Mouse (Mus musculus) embryonic facial prominence, embryonic 10.5 days (tissue): Measurements from ENCODE around the gene Thbs3. TPM values are rescaled to one million over a fixed set of nuclear protein-coding genes. Genes with fewer than 3 reads are reported as not detected.
"Not testable (repeated sequence)": the region's sequence is repeated elsewhere in the genome, so short reads cannot be mapped to it uniquely, and the experiment has no call there.

ENCODE experiments used
- DNase-seq: peaks from one replicate; pipeline ENCODE4 v3.0.0-alpha.2; 2017; ENCODE audit warnings: low spot score
- H3K27ac ChIP-seq: fragments of 300-500 bp; sonication (generic); replicated peaks from 2 replicates; pipeline ENCODE4 v1.5.1; 2016; ENCODE audit warnings: mild to moderate bottlenecking
- H3K27me3 ChIP-seq: fragments of 300-500 bp; sonication (generic); replicated peaks from 2 replicates; pipeline ENCODE4 v1.6.1; 2016; ENCODE audit warnings: low read depth, mild to moderate bottlenecking; ENCODE audit not compliant: poor library complexity, severe bottlenecking
- H3K36me3 ChIP-seq: fragments of 300-500 bp; sonication (generic); replicated peaks from 2 replicates; pipeline ENCODE4 v1.6.1; 2016; ENCODE audit warnings: mild to moderate bottlenecking, moderate library complexity
- H3K4me1 ChIP-seq: fragments of 300-500 bp; sonication (generic); 2 replicates; pipeline ENCODE4 v1.6.1; 2016
- H3K4me3 ChIP-seq: fragments of 300-500 bp; sonication (generic); 2 replicates; pipeline ENCODE4 v1.5.1; 2016; ENCODE audit warnings: mild to moderate bottlenecking, moderate library complexity
- H3K9me3 ChIP-seq: fragments of 300-500 bp; sonication (generic); 2 replicates; pipeline ENCODE4 v1.6.1; 2016; ENCODE audit warnings: mild to moderate bottlenecking
- WGBS: fragments of 180-500 bp; shearing (Covaris S2); methylation state at CpG from one replicate; pipeline ENCODE4 v1.1.7; 2016; 5-methylcytosine and 5-hydroxymethylcytosine counted together
- polyA plus RNA-seq: library from polyadenylated mRNA; unstranded; fragments of >200 nt; fragmentation: Nextera tagmentation; extraction: Ambion mirVana; gene quantifications from 2 replicates; pipeline ENCODE4 v1.2.1, GENCODE M21; 2016

Gene Thbs3
- polyA plus RNA-seq, 1 experiment from 2014 or later = 42.0 TPM

GRCm38 (mm10) chr3:89203142-89203514 is 11.9 kb upstream of the Thbs3 start:
- no peaks in the 10 kb centered on the region for H3K9me3 ChIP-seq
- no peaks in the 10 kb centered on the region for H3K27me3 ChIP-seq
- H3K4me1 ChIP-seq = peaks cover 6% of the 10 kb centered on the region
- peak overlapping the region; percentile 31; the same call in 1 of the 2 replicates for H3K27ac ChIP-seq
- peaks cover 40% of the 10 kb centered on the region for H3K36me3 ChIP-seq
- DNase-seq = no peak
- peak overlapping the region; percentile 59 for H3K4me3 ChIP-seq
- 40% methylated on average over 5 of the region's 5 CpGs for WGBS

DNA sequence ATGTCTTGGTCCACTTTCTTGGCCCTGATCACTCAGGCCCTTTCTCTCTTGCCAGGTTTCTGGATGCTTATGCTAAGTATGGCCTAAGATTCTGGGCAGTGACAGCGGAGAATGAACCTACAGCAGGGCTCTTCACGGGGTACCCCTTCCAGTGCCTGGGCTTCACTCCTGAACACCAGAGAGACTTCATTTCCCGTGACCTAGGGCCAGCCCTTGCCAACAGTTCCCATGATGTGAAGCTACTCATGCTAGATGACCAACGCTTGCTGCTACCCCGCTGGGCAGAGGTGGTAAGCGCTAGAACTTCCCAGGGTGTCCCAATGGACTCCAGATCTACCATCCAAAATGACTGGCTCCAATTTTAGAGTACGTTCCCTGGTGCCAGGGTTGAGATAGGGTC is 8.9 kb upstream of the Thbs3 start:
- H3K9me3 ChIP-seq = no peaks in the 10 kb centered on the region
- DNase-seq = no peak
- peaks cover 6% of the 10 kb centered on the region for H3K4me1 ChIP-seq
- no peak overlapping the region for H3K27ac ChIP-seq
- WGBS = 94% methylated on average over 7 of the region's 7 CpGs
- H3K27me3 ChIP-seq = no peaks in the 10 kb centered on the region
- H3K36me3 ChIP-seq = peaks cover 69% of the 10 kb centered on the region
- no peak overlapping the region for H3K4me3 ChIP-seq

DNA sequence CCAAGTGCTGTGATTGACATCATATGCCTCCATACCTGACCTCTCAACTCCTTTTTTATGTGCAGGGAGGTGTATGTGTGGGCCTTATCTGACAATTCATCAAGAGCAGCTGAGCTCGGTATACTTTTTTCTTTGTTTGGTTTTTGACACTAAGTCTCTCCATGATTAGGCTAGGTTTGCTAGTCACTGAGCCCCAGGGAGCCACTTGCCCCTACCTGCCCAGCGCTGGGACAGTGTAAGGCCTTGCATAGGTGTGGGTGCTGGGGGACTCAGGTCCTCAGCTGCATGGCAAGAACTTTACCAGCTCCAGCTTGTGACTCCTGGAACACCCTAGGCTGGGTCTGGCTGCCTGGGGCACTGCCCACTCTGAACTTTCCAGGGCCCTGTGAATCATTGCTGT is 8.3 kb upstream of the Thbs3 start:
- peaks cover 6% of the 10 kb centered on the region for H3K4me1 ChIP-seq
- WGBS = 86% methylated on average over 2 of the region's 2 CpGs
- H3K27ac ChIP-seq = no peak overlapping the region
- no peak for DNase-seq
- no peaks in the 10 kb centered on the region for H3K27me3 ChIP-seq
- H3K36me3 ChIP-seq = peaks cover 75% of the 10 kb centered on the region
- no peak overlapping the region for H3K4me3 ChIP-seq
- no peaks in the 10 kb centered on the region for H3K9me3 ChIP-seq

DNA sequence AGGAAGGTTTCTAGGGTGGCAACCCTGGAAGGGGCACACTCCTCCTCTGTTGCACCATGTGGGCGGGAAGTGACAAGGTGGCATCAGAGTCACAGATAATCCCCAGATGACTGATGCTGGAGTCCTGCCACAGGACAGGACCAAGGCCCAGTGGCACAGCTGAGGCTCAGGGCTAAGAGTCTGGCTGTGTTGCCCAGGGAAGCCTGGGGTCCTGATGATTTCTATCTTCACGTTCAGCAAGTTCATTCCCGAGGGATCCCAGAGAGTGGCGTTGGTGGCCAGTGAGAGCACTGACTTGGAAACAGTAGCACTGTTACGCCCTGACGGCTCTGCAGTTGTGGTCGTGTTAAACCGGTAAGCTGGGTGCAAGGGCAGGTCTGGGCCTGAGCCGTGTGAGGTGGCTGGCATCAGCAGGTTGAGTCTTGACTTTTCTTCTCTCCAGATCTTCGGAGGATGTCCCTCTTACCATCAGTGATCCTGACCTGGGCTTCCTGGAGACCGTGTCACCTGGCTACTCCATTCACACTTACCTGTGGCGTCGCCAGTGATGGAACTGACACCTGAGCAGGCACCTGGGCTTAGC is 6.8 kb upstream of the Thbs3 start:
- H3K36me3 ChIP-seq = peaks cover 75% of the 10 kb centered on the region
- no peak for DNase-seq
- WGBS = 93% methylated on average over 13 of the region's 13 CpGs

DNA sequence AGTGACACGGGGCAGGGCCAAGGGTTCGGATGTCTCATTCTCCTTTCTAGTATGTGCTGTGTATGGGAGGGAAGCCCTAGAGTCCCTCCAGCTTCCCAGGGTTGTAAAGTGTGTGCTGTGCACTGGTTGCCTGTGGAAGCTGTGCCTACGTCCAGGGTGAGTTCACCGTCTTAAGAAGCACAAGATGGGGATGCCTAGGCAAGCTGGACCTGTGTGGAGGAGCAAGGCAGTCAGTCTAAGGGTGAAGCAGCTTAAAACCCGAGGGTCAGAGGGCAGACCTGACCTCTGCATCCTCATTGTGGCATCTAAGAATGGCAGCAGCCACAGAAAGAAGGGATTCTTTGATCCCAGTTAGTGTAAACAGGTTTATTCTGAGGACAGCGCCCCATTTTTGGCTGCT is 6.2 kb upstream of the Thbs3 start:
- H3K9me3 ChIP-seq = no peaks in the 10 kb centered on the region
- no peak overlapping the region for H3K27ac ChIP-seq
- no peaks in the 10 kb centered on the region for H3K27me3 ChIP-seq
- peaks cover 9% of the 10 kb centered on the region for H3K4me1 ChIP-seq
- H3K4me3 ChIP-seq = no peak overlapping the region
- no peak for DNase-seq
- peaks cover 75% of the 10 kb centered on the region for H3K36me3 ChIP-seq
- 90% methylated on average over 6 of the region's 6 CpGs for WGBS

More for the DNA sequence above, 6.8 kb upstream of the Thbs3 start:
- Histone ChIP-seq H3K4me1 (peaks cover 12% of the 10 kb centered on the region), H3K9me3 (no peaks in the 10 kb centered on the region), H3K27ac (no peak overlapping the region), H3K4me3 (no peak overlapping the region), H3K27me3 (no peaks in the 10 kb centered on the region)

GRCm38 (mm10) chr3:89209731-89210130 is 5.2 kb upstream of the Thbs3 start:
- DNase-seq = no peak
- Histone ChIP-seq H3K27me3 (no peaks in the 10 kb centered on the region), H3K4me3 (no peak overlapping the region), H3K4me1 (peaks cover 19% of the 10 kb centered on the region), H3K27ac (no peak overlapping the region), H3K9me3 (no peaks in the 10 kb centered on the region), H3K36me3 (peaks cover 69% of the 10 kb centered on the region)
- WGBS = 90% methylated on average over 7 of the region's 7 CpGs

DNA sequence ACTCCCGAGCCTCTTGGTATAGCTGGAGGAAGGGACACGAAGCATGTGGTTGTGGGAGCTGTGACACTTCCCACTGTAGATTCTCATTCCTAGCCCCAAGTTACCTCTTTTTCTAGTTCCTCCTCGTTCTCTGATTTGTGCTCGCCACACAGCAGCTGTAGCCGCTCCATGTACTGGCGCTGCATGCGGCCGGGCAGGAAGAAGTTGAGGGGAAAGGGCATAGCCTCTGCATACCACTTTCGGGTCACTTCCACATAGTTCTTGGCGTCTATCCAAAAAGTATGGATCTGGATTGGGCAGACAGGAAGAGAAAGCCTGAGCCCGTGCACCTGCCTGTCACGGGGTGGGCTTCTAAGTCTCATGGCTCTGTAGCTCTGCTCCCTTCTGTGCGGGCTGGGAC is 4.8 kb upstream of the Thbs3 start:
- H3K36me3 ChIP-seq = peaks cover 64% of the 10 kb centered on the region
- WGBS = 89% methylated on average over 13 of the region's 13 CpGs
- no peaks in the 10 kb centered on the region for H3K27me3 ChIP-seq
- H3K4me3 ChIP-seq = no peak overlapping the region
- DNase-seq = no peak
- peaks cover 23% of the 10 kb centered on the region for H3K4me1 ChIP-seq
- no peak overlapping the region for H3K27ac ChIP-seq
- no peaks in the 10 kb centered on the region for H3K9me3 ChIP-seq

DNA sequence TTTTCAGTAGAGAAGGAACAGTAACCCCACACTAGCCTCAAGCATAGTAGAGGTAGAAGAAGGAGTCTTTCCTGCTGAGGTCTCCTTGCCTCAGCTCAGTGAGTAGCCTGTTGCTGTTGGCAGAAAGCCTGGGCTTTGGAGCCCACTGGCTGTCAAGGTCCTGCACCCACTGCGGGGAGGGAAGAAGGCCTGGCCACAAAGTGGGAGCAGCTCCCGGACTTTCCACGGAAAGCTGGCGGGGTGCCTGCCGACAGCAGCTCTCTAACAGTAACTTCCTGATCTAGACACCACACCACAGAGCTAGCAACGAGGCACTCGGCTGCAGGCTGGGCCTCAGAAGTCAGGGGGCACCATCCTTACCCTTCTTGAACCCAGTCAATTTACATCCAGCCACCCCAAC is 4.2 kb upstream of the Thbs3 start:
- no peak for DNase-seq
- Histone ChIP-seq H3K27me3 (no peaks in the 10 kb centered on the region), H3K4me1 (peaks cover 29% of the 10 kb centered on the region), H3K4me3 (no peak overlapping the region), H3K9me3 (no peaks in the 10 kb centered on the region), H3K36me3 (peaks cover 59% of the 10 kb centered on the region), H3K27ac (no peak overlapping the region)
- WGBS = 86% methylated on average over 7 of the region's 7 CpGs

- H3K27ac ChIP-seq = peak overlapping the region; percentile 92
- peak overlapping the region; percentile 73 for H3K4me3 ChIP-seq
- H3K36me3 ChIP-seq = peaks cover 43% of the 10 kb centered on the region
- no peaks in the 10 kb centered on the region for H3K9me3 ChIP-seq
- H3K4me1 ChIP-seq = peaks cover 40% of the 10 kb centered on the region
- DNase-seq = peak; percentile 97
- WGBS = under 1% methylated on average over 69 of the region's 69 CpGs
- no peaks in the 10 kb centered on the region for H3K27me3 ChIP-seq
Measured at GRCm38 (mm10) chr3:89213803-89214530, 1.0 kb upstream of the Thbs3 start.

DNA sequence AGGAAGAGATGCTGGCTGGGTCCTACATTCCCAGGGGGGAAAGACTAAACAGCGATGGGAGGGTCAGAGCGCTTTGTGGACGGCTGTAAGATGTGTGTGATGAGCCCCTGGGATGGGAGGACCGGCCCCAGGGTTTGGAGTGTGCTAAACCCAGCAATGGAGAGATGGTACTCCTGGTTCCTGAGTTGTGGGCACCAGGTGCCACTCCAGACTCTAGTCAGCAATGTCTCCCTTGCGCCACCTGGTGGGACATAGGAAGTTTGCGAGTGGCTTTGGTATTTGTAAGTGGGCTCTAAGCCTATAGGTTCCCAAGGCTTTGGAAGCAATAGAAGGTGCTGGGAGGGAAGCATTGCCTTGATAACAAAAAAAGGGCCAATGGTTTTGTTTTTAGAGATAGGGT is 873 bp downstream of the Thbs3 start:
- peak; percentile 89 for DNase-seq
- H3K27me3 ChIP-seq = no peaks in the 10 kb centered on the region
- H3K27ac ChIP-seq = peak overlapping the region; percentile 92
- no peaks in the 10 kb centered on the region for H3K9me3 ChIP-seq
- H3K4me1 ChIP-seq = peaks cover 52% of the 10 kb centered on the region
- H3K36me3 ChIP-seq = peaks cover 37% of the 10 kb centered on the region
- H3K4me3 ChIP-seq = peak overlapping the region; percentile 73
- WGBS = under 1% methylated on average over 6 of the region's 6 CpGs

DNA sequence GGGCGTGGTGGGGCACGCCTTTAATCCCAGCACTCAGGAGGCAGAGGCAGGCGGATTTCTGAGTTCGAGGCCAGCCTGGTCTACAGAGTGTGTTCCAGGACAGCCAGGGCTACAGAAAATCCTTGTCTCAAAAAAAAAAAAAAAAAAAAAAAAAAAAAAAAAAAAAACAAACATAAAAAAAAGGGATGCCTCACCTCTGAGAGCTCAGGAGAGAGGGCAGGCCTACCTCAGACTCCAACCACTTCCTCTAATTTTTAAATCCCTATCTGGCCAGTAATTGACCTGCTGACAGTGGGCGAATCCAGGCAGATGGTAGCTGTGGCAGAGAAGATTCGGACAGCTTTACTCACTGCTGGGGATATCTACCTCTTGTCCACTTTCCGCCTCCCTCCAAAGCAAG is 1.4 kb downstream of the Thbs3 start:
- not testable (repeated sequence) for DNase-seq, H3K27me3 ChIP-seq, H3K27ac ChIP-seq, H3K9me3 ChIP-seq
- WGBS = 74% methylated on average over 7 of the region's 7 CpGs
- H3K4me1 ChIP-seq = peaks cover 58% of the 10 kb centered on the region
- H3K4me3 ChIP-seq = peak overlapping the region; percentile 73; the same call in 1 of the 2 replicates
- H3K36me3 ChIP-seq = peaks cover 38% of the 10 kb centered on the region

DNA sequence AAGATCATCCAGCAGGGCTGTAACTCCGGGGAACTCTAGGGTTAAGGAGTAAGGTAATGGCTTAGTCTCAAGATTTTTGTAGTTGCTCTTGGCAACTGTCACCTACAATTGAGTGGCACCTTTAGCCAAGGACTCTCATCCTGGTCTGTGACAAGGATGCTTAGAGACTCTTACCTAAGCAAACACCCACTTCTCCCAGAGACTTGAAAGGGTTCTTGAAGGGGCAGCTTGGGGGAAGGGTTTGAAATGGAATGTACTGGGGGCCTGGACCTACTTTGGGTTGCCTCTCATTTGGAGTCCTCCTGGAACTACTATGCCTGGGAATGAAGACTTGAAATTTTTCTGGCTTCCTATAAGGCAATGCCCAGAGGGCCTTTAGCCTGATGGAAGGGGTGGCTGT is 3.3 kb downstream of the Thbs3 start:
- no peaks in the 10 kb centered on the region for H3K27me3 ChIP-seq

DNA sequence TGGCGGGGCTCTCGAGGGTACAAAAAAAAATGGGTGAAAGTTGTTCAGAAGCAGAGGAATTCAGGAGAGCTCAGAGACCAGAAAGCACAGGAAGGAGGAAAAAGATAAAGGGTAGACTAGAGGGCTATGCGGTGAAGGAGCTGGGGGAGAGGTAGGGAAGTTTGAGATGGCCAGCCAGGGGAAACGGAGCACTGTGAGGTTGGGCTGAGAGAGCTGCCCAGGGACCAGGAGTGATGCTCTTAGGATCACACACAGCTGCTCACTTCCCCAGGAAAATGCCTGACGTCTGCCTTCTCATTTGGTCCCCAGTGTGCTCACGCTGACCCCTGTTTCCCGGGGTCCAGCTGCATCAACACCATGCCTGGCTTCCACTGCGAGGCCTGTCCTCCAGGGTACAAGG is 4.6 kb downstream of the Thbs3 start:
- no peak overlapping the region for H3K4me3 ChIP-seq
- no peaks in the 10 kb centered on the region for H3K27me3 ChIP-seq
- peaks cover 67% of the 10 kb centered on the region for H3K36me3 ChIP-seq
- WGBS = 53% methylated on average over 8 of the region's 8 CpGs
- peaks cover 60% of the 10 kb centered on the region for H3K4me1 ChIP-seq
- no peaks in the 10 kb centered on the region for H3K9me3 ChIP-seq
- peak overlapping the region; percentile 30; the same call in 1 of the 2 replicates for H3K27ac ChIP-seq
- no peak for DNase-seq

More for the DNA sequence above, 3.3 kb downstream of the Thbs3 start:
- no peak overlapping the region for H3K4me3 ChIP-seq
- no peaks in the 10 kb centered on the region for H3K9me3 ChIP-seq
- H3K36me3 ChIP-seq = peaks cover 54% of the 10 kb centered on the region
- H3K27ac ChIP-seq = no peak overlapping the region
- WGBS = 97% methylated on average over 1 of the region's 1 CpGs
- peaks cover 56% of the 10 kb centered on the region for H3K4me1 ChIP-seq
- DNase-seq = no peak
